Mouse (Mus musculus): ENCODE results near the gene Six6. TPM values are rescaled to one million over a fixed set of nuclear protein-coding genes. Genes with fewer than 3 reads are reported as not detected.

Six6 gene
- total RNA-seq, 2 experiments from 2014 or later = not detected

- intact Hi-C loops (cut with DNase I) = no loop called here
- DNase-seq (ENCODE audit: extremely low spot score in 1 of 2, low spot score in 2 of 2) = no peak
These were observed 13.4 kb downstream of the Six6 start for GRCm38 (mm10) chr12:72953089-72953488.

- intact Hi-C loops (cut with DNase I) = no loop called here
- DNase-seq (ENCODE audit: extremely low spot score in 1 of 2, low spot score in 2 of 2) = no peak
These were observed 14.2 kb downstream of the Six6 start for GRCm38 (mm10) chr12:72953858-72954257.

- no peak for DNase-seq (ENCODE audit: extremely low spot score in 1 of 2, low spot score in 2 of 2)
- intact Hi-C loops (cut with DNase I) = no loop called here
These were observed 15.2 kb downstream of the Six6 start for GRCm38 (mm10) chr12:72954906-72955305.

- intact Hi-C loops (cut with DNase I) = no loop called here
- no peak for DNase-seq (ENCODE audit: extremely low spot score in 1 of 2, low spot score in 2 of 2)
These were observed 18.2 kb downstream of the Six6 start for GRCm38 (mm10) chr12:72957829-72958424.

- intact Hi-C loops (cut with DNase I) = no loop called here
- DNase-seq (ENCODE audit: extremely low spot score in 1 of 2, low spot score in 2 of 2) = no peak
These were observed 18.8 kb downstream of the Six6 start for GRCm38 (mm10) chr12:72958446-72958845.

DNA sequence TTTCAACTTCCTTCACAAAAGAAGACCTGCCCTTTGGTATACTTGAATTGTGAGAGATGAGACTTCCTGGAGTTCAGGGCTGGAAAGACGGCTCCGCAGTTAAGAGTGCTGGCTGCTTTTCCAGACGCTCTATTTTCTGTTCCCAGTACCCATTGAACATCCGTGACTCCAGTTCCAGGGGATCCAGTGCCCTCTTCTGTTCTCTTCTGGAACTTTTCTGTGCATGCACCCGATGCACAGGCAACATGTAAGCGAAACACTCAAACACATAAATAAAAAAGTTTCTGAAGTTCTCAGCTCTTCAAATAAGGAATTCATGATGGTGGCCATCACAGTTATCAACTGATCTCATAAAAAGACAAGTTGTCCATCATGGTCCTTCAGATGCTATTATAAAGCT, 23.1 kb downstream of the Six6 start:
- intact Hi-C loops (cut with DNase I) = no loop called here
- no peak for DNase-seq (ENCODE audit: extremely low spot score in 1 of 2, low spot score in 2 of 2)

GRCm38 (mm10) chr12:72967541-72967940, 27.8 kb downstream of the Six6 start:
- DNase-seq (ENCODE audit: extremely low spot score in 1 of 2, low spot score in 2 of 2) = no peak
- intact Hi-C loops (cut with DNase I) = no loop called here

DNA sequence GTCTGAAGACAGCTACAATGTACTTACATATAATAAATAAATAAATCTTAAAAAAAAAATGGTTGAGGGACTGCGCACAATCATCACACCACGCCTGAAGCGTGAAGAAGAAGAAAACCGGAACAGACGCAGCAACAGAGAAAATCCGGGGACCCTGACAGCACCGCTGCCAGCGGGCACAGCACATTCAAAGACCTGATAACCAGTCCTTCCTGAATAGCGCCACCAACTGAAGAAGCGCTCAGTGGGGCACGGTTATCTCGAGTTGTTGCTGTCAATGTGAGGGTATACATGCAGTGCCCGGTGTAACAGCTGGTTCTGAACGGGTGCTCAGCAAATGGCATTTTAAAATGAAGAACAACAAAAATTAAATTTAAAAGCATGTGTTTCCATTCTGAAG, 30.9 kb downstream of the Six6 start:
- intact Hi-C loops (cut with DNase I) = loop anchor here (10.0 kb wide), 2 partner anchors 446 to 506 kb away; no protein-coding TSS in a partner anchor
- DNase-seq (ENCODE audit: extremely low spot score in 1 of 2, low spot score in 2 of 2) = no peak

DNA sequence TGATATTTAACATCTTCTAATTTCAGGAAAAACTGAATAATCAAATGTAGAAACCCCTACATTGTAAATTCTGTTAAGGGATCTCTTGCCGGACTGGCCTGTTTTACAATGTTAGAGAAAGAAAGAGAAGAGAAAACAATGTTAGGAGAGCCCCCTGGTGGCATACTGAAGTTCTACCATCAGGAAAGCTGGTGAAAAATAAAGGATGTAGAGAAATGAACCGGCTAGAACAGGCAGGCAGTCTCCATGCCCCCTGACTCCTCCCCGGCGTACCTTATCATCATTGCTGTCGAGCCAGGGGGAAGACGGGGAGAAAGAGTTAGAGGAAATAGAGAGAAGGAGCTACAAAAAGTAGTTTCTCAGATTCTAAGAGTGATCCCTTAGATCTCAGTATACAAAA, 33.5 kb downstream of the Six6 start:
- DNase-seq (ENCODE audit: extremely low spot score in 1 of 2, low spot score in 2 of 2) = peak; percentile 37 to 38
- intact Hi-C loops (cut with DNase I) = loop anchor here (10.0 kb wide), 2 partner anchors 448 to 508 kb away; no protein-coding TSS in a partner anchor

- intact Hi-C loops (cut with DNase I) = loop anchor here (10.0 kb wide), 2 partner anchors 451 to 511 kb away; no protein-coding TSS in a partner anchor
- DNase-seq (ENCODE audit: extremely low spot score in 1 of 2, low spot score in 2 of 2) = no peak
These were observed 36.5 kb downstream of the Six6 start for GRCm38 (mm10) chr12:72976172-72976571.

DNA sequence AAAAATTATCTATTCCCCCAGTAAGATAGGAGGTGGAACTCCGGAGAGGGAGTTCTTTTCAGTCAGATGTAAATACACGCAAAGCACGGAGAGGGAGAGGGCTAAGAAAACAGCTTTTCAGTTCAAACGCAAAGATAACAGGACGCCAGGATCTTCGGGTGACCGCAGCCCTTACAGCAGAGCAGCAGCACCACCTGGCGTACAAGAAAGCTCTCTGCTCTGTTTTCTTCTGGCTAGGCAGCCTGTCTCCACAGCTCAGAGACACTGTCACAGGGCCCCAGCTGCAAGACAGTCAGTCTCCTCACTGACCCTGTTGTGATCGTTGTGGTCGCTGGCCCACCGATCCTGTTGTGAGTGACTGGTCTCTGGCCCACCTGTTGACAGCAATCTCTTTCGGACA, 37.0 kb downstream of the Six6 start:
- DNase-seq (ENCODE audit: extremely low spot score in 1 of 2, low spot score in 2 of 2) = peak; percentile 52 to 73
- intact Hi-C loops (cut with DNase I) = loop anchor here (10.0 kb wide), 2 partner anchors 452 to 512 kb away; no protein-coding TSS in a partner anchor

DNA sequence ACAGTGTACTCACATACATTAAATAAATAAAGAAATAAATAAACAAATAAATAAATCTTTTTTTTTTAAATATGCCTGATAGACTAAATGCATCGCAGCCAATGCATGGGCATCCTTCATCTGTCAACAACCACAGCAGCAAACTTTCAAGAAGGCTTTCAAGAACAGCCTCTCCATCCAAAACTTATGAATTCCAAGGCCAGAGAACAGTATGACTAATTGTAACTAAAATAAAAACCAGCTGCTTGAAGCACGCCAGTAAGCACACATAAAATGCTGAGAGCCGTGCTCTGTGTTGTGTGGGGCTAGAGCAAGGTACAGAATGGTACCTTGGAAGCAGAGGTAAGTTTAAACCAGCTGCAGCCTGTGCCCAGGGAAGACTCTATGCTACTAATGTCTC, 38.2 kb downstream of the Six6 start:
- no peak for DNase-seq (ENCODE audit: extremely low spot score in 1 of 2, low spot score in 2 of 2)
- intact Hi-C loops (cut with DNase I) = loop anchor here (10.0 kb wide), 2 partner anchors 453 to 513 kb away; no protein-coding TSS in a partner anchor

- intact Hi-C loops (cut with DNase I) = loop anchor here (10.0 kb wide), 2 partner anchors 454 to 514 kb away; no protein-coding TSS in a partner anchor
- no peak for DNase-seq (ENCODE audit: extremely low spot score in 1 of 2, low spot score in 2 of 2)
These were observed 39.5 kb downstream of the Six6 start for GRCm38 (mm10) chr12:72979236-72979635.

DNA sequence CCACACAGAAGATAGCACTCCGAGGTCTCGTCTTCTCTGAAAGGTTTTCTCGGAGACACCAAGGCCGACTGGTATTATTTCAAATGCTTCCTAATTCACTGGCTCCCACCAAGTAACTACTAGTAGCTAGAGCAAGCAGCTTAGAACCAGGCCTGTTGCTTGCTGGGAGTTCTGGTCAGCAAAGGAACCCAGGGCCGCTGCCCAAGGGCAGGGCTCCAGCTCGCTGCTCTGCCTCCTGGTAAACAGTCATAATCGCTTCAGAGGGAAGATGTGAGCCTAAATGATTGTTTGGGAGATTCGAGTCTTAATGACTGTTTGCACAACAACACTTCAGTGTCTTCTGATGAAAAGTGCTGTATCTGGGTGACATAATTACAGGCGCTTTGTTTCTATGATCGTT, 42.9 kb downstream of the Six6 start:
- no peak for DNase-seq (ENCODE audit: extremely low spot score in 1 of 2, low spot score in 2 of 2)
- intact Hi-C loops (cut with DNase I) = no loop called here

DNA sequence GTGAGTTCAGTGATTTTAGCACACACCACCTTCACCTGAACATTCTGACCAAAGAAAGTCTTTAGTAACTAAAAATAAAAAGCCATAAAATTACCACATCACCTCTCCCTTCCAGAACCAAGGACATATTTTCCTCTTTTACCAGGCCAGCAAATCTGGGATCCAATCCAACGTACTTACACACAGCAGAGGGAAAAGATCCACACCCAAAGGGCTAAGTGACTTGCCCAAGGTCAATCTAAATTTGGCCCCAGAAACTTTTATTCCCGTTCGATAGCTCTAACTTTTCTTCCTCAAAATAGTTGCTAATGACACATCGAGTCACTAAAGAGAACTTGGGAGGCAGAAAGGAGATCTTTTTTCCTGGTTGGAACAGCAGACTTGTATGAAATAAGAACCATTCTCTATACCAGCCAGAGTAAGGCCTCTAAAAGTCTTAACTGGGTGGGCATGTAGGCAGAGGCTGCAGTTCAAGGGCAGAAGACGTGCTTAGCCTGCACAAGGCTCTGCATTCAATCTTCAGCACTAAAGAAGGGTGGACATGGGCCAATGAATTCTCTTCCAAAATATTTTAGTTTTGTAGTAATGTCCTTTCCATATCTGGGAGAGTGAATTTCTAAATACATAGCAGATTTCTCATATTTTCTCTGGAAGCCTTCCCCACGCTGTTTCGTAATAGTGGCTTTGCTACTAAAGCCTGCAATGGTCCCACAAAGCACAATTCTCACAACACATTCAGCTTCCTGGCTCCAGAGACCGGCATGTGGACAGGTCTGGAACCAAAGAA, 43.6 kb downstream of the Six6 start:
- intact Hi-C loops (cut with DNase I) = no loop called here
- DNase-seq (ENCODE audit: extremely low spot score in 1 of 2, low spot score in 2 of 2) = no peak

Other genes starting within 250 kb of the Six6 start
- gene Ppm1a, start 182.4 kb upstream of the Six6 start, total RNA-seq (2021) = 100 to 1,000 TPM; 265 TPM
- gene 4930447C04Rik, start 882 bp downstream of the Six6 start, total RNA-seq (2021) = 1 to 10 TPM; 7.6 to 9.0 TPM
- under 1 TPM; 0.15 to 0.26 TPM for gene Six1, start 114.0 kb downstream of the Six6 start, total RNA-seq (2021)
- under 1 TPM; 0.26 TPM for gene Six4, start 173.6 kb downstream of the Six6 start, total RNA-seq (2021)
- 10 to 100 TPM; 17.9 to 18.5 TPM for gene Mnat1, start 183.8 kb downstream of the Six6 start, total RNA-seq (2021)